ENCODE assay signal across 8 mouse cellular contexts in the genomic region with DNA sequence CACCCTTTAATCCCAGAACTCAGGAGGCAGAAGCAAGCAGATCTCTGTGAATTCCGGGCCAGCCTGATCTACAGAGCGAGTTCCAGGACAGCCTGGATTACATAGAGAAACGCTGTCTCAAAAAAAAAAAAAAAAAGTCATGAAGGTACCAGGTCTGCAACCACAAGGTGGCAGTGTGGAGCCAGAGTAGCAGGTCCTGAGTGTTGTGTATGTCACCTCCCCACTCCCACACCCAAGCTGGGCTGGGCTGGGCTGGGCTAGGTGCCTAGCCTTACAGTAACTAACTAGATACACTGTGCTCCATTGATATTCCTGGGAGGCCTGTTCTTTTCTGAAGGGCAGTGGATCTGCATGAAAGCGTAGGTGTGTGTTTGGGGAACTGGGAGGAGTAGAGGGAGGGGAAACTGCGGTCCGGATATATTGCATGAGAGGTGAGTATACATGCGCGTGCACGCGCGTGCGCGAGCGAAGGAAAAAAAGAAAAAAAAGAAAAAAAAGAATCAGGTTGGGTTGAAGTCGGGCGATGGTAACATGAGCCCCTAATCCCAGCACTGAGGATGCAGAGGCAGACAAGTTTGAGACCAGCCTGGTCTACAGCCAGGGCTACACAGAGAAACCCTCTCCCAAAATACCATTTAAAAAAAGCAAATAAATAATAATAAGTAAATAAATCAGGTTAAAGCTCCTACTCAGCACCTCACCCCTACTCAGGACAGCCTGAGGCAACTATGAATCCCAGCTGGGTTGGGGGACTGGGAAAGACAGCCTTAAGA. TPM values are rescaled to one million over a fixed set of nuclear protein-coding genes. Genes with fewer than 3 reads are reported as not detected.
DNase-seq lines count a peak whose midpoint lies in the region; ATAC-seq and TF ChIP-seq lines count a peak whose summit lies in the region.

No protein-coding gene starts in this region.

- H3K27me3 ChIP-seq in midbrain, embryonic 11.5 days (ENCODE audit: control insufficient read depth, insufficient read depth, low read length) = no peaks in the 10 kb centered on the region
- H3K27me3 ChIP-seq in midbrain, embryonic 15.5 days (replicated peaks) = no peaks in the 10 kb centered on the region
- no peaks in the 10 kb centered on the region for H3K27me3 ChIP-seq in intestine, postnatal 0 days (replicated peaks; ENCODE audit: control insufficient read depth, insufficient read depth, low read length)
- no peaks in the 10 kb centered on the region for H3K27me3 ChIP-seq in midbrain, postnatal 0 days (ENCODE audit: insufficient read depth, low read length)
- no peaks in the 10 kb centered on the region for H3K27me3 ChIP-seq in stomach, embryonic 14.5 days (ENCODE audit: control insufficient read depth, insufficient read depth, low read length)

- no peaks in the 10 kb centered on the region for H3K4me1 ChIP-seq in midbrain, embryonic 11.5 days (ENCODE audit: control insufficient read depth, insufficient read depth, low read length)
- H3K4me1 ChIP-seq in midbrain, embryonic 15.5 days = no peaks in the 10 kb centered on the region
- H3K4me1 ChIP-seq in intestine, postnatal 0 days (replicated peaks; ENCODE audit: control insufficient read depth, insufficient read depth, low read length) = no peaks in the 10 kb centered on the region
- no peaks in the 10 kb centered on the region for H3K4me1 ChIP-seq in midbrain, postnatal 0 days (ENCODE audit: insufficient read depth, low read length)
- H3K4me1 ChIP-seq in stomach, embryonic 14.5 days (ENCODE audit: control insufficient read depth, insufficient read depth, low read length) = no peaks in the 10 kb centered on the region

- DNase-seq in midbrain, embryonic 11.5 days (ENCODE audit: low spot score, missing footprints) = peak; percentile 94
- DNase-seq in gastrocnemius, postnatal 10 days = peak; percentile 83
- DNase-seq in left cerebral cortex, postnatal 4 days = peak; percentile 84
- peak; percentile 61 for DNase-seq in midbrain, postnatal 0 days (ENCODE audit: low spot score)

- peak; percentile 88 for TF ChIP-seq CTCF in intestine, postnatal 0 days (IDR thresholded peaks at IDR 0.05; ENCODE audit: low read depth)
- peak; percentile 68 for TF ChIP-seq CTCF in midbrain, postnatal 0 days (IDR thresholded peaks at IDR 0.05)

- intact Hi-C loops in left cerebral cortex, postnatal 4 days (cut with DNase I) = no loop called here

- H3K4me3 ChIP-seq in midbrain, embryonic 11.5 days (ENCODE audit: low read depth, low read length) = no peak overlapping the region
- H3K4me3 ChIP-seq in midbrain, embryonic 15.5 days = no peak overlapping the region
- no peak overlapping the region for H3K4me3 ChIP-seq in intestine, postnatal 0 days (ENCODE audit: low read depth, low read length)
- H3K4me3 ChIP-seq in midbrain, postnatal 0 days (ENCODE audit: low read depth, low read length) = no peak overlapping the region
- H3K4me3 ChIP-seq in stomach, embryonic 14.5 days (ENCODE audit: low read depth, low read length) = no peak overlapping the region

- ATAC-seq in midbrain, embryonic 11.5 days (ENCODE audit: low FRiP score) = peak; percentile 71
- ATAC-seq in midbrain, embryonic 15.5 days (replicated peaks) = no peak
- peak; percentile 99 for ATAC-seq in common myeloid progenitor, adult 5-6 weeks (replicated peaks; ENCODE audit: low read depth, poor library complexity, severe bottlenecking)
- ATAC-seq in intestine, postnatal 0 days = peak; percentile 73
- ATAC-seq in midbrain, postnatal 0 days (ENCODE audit: low FRiP score) = no peak
- ATAC-seq in stomach, embryonic 14.5 days (ENCODE audit: insufficient number of reproducible peaks, insufficient read depth, low FRiP score, low read depth) = peak; percentile 86

- no peak overlapping the region for H3K27ac ChIP-seq in midbrain, embryonic 11.5 days (ENCODE audit: low read depth, low read length)
- H3K27ac ChIP-seq in midbrain, embryonic 15.5 days = no peak overlapping the region
- H3K27ac ChIP-seq in intestine, postnatal 0 days (ENCODE audit: low read depth, low read length) = no peak overlapping the region
- H3K27ac ChIP-seq in midbrain, postnatal 0 days (ENCODE audit: low read depth, low read length) = no peak overlapping the region
- H3K27ac ChIP-seq in stomach, embryonic 14.5 days (ENCODE audit: low read length) = no peak overlapping the region

- 84% methylated on average over 16 of the region's 16 CpGs for WGBS in midbrain, embryonic 11.5 days
- 86% methylated on average over 16 of the region's 16 CpGs for WGBS in midbrain, embryonic 15.5 days
- WGBS in intestine, postnatal 0 days = 80% methylated on average over 16 of the region's 16 CpGs
- WGBS in midbrain, postnatal 0 days = 84% methylated on average over 16 of the region's 16 CpGs
- WGBS in stomach, embryonic 14.5 days = 76% methylated on average over 16 of the region's 16 CpGs

- H3K36me3 ChIP-seq in midbrain, embryonic 11.5 days (ENCODE audit: control insufficient read depth, insufficient read depth, low read length) = no peaks in the 10 kb centered on the region
- no peaks in the 10 kb centered on the region for H3K36me3 ChIP-seq in midbrain, embryonic 15.5 days (replicated peaks)
- H3K36me3 ChIP-seq in intestine, postnatal 0 days (ENCODE audit: control insufficient read depth, insufficient read depth) = no peaks in the 10 kb centered on the region
- no peaks in the 10 kb centered on the region for H3K36me3 ChIP-seq in midbrain, postnatal 0 days (ENCODE audit: insufficient read depth, low read length)
- H3K36me3 ChIP-seq in stomach, embryonic 14.5 days (ENCODE audit: control insufficient read depth, insufficient read depth, low read length) = no peaks in the 10 kb centered on the region

- H3K9me3 ChIP-seq in midbrain, embryonic 11.5 days (ENCODE audit: control insufficient read depth, low read length) = no peaks in the 10 kb centered on the region
- no peaks in the 10 kb centered on the region for H3K9me3 ChIP-seq in midbrain, embryonic 15.5 days
- no peaks in the 10 kb centered on the region for H3K9me3 ChIP-seq in intestine, postnatal 0 days (ENCODE audit: control insufficient read depth)
- no peaks in the 10 kb centered on the region for H3K9me3 ChIP-seq in midbrain, postnatal 0 days (ENCODE audit: low read length)
- no peaks in the 10 kb centered on the region for H3K9me3 ChIP-seq in stomach, embryonic 14.5 days (ENCODE audit: control insufficient read depth, low read depth, low read length)

- H3K4me2 ChIP-seq in midbrain, embryonic 11.5 days = no peak overlapping the region
- H3K4me2 ChIP-seq in midbrain, embryonic 15.5 days = no peak overlapping the region
- H3K4me2 ChIP-seq in intestine, postnatal 0 days (replicated peaks; ENCODE audit: low read depth) = no peak overlapping the region
- H3K4me2 ChIP-seq in midbrain, postnatal 0 days (ENCODE audit: low read depth, low read length, poor library complexity, severe bottlenecking) = no peak overlapping the region
- H3K4me2 ChIP-seq in stomach, embryonic 14.5 days (replicated peaks; ENCODE audit: low read depth, low read length) = no peak overlapping the region

- H3K9ac ChIP-seq in midbrain, embryonic 11.5 days (ENCODE audit: low read length) = no peak overlapping the region
- H3K9ac ChIP-seq in midbrain, embryonic 15.5 days = no peak overlapping the region
- H3K9ac ChIP-seq in intestine, postnatal 0 days (ENCODE audit: low read depth, low read length) = no peak overlapping the region
- H3K9ac ChIP-seq in midbrain, postnatal 0 days (replicated peaks; ENCODE audit: low read length, poor library complexity, severe bottlenecking) = no peak overlapping the region
- no peak overlapping the region for H3K9ac ChIP-seq in stomach, embryonic 14.5 days (replicated peaks; ENCODE audit: low read depth, low read length)

RNA-seq across cellular contexts. Expression of gene Avpr1b, which starts 14.5 kb away (rescaled TPM):
- not detected in 2 replicates for polyA plus RNA-seq in midbrain, embryonic 11.5 days (2014; fragmentation: Nextera tagmentation; extraction: Ambion mirVana)
- not detected in 2 replicates for polyA plus RNA-seq in midbrain, embryonic 15.5 days (2015; fragmentation: Nextera tagmentation; extraction: Ambion mirVana)
- not detected in 2 replicates for total RNA-seq in common myeloid progenitor, adult 5-6 weeks (2017)
- not detected for total RNA-seq in gastrocnemius, postnatal 10 days (2021)
- 0.05 TPM in 1 of 2 replicates, not detected in the other for polyA plus RNA-seq in intestine, postnatal 0 days (2015; fragmentation: Nextera tagmentation; extraction: Ambion mirVana)
- not detected for total RNA-seq in left cerebral cortex, postnatal 4 days (2021)
- total RNA-seq in midbrain, postnatal 0 days (2014; rRNA removed) = not detected in 2 replicates
- polyA plus RNA-seq in midbrain, postnatal 0 days (2015; fragmentation: Nextera tagmentation; extraction: Ambion mirVana) = not detected in 2 replicates
- polyA plus RNA-seq in stomach, embryonic 14.5 days (2014; fragmentation: Nextera tagmentation; extraction: Ambion mirVana) = not detected in 2 replicates

RNA-seq across cellular contexts. Expression of gene Ctse, which starts 24.6 kb away (rescaled TPM):
- 0.12 and 0.31 TPM in 2 replicates for polyA plus RNA-seq in midbrain, embryonic 11.5 days (2014; fragmentation: Nextera tagmentation; extraction: Ambion mirVana)
- polyA plus RNA-seq in midbrain, embryonic 15.5 days (2015; fragmentation: Nextera tagmentation; extraction: Ambion mirVana) = 0.13 TPM in 1 of 2 replicates, not detected in the other
- 56.9 and 66.7 TPM in 2 replicates for total RNA-seq in common myeloid progenitor, adult 5-6 weeks (2017)
- total RNA-seq in gastrocnemius, postnatal 10 days (2021) = 1 to 10 TPM in 1 of 2 experiments, under 1 TPM in 1; 0.56 to 4.4 TPM
- 5.5 and 16.5 TPM in 2 replicates for polyA plus RNA-seq in intestine, postnatal 0 days (2015; fragmentation: Nextera tagmentation; extraction: Ambion mirVana)
- total RNA-seq in left cerebral cortex, postnatal 4 days (2021) = under 1 TPM in 1 of 2 experiments, not detected in 1; 0.20 TPM
- total RNA-seq in midbrain, postnatal 0 days (2014; rRNA removed) = 0.11 TPM in 1 of 2 replicates, not detected in the other
- polyA plus RNA-seq in midbrain, postnatal 0 days (2015; fragmentation: Nextera tagmentation; extraction: Ambion mirVana) = 0.09 TPM in 1 of 2 replicates, not detected in the other
- polyA plus RNA-seq in stomach, embryonic 14.5 days (2014; fragmentation: Nextera tagmentation; extraction: Ambion mirVana) = 46.8 and 56.0 TPM in 2 replicates

Comparison
In these comparisons a context has a peak if more than half of its experiments do, and no peak if none do; other contexts are left out.
1. ATAC-seq: peak in midbrain, embryonic 11.5 days (single experiment), common myeloid progenitor, adult 5-6 weeks (single experiment), intestine, postnatal 0 days (single experiment) and stomach, embryonic 14.5 days (single experiment); none in midbrain, embryonic 15.5 days (single experiment) and midbrain, postnatal 0 days (single experiment).
2. Peak in every context shown above with its lines, with median percentiles within 50 percentile points of each other: DNase-seq.